Mouse (Mus musculus) kidney, postnatal 4 days (tissue): ENCODE results near the gene Isca1.
"Not testable (repeated sequence)": the region's sequence is repeated elsewhere in the genome, so short reads cannot be mapped to it uniquely, and the experiment has no call there.

ENCODE experiments used
- DNase-seq, 2 experiments: peaks; one replicate each; pipeline ENCODE4 v3.0.0; 2021; ENCODE audit warnings: mixed read lengths in 2 of 2

Gene Isca1

GRCm38 (mm10) chr13:59769296-59770163, at the start of gene Isca1:
Gene Isca1 (minus strand): TSS chr13:59769810.
- peak; percentile 99 to 100 for DNase-seq

- no peak for DNase-seq
Observed at GRCm38 (mm10) chr13:59817352-59817751, 47.7 kb upstream of the Isca1 start.

- DNase-seq = no peak
Observed at GRCm38 (mm10) chr13:59814109-59814591, 44.5 kb upstream of the Isca1 start.

GRCm38 (mm10) chr13:59811581-59811980, 42.0 kb upstream of the Isca1 start:
- DNase-seq = no peak

GRCm38 (mm10) chr13:59801000-59801399, 31.4 kb upstream of the Isca1 start:
- peak; percentile 11 to 30 for DNase-seq

- DNase-seq = no peak
Observed at GRCm38 (mm10) chr13:59800077-59800476, 30.5 kb upstream of the Isca1 start.

GRCm38 (mm10) chr13:59798306-59798705, 28.7 kb upstream of the Isca1 start:
- no peak for DNase-seq

GRCm38 (mm10) chr13:59796466-59796848, 26.8 kb upstream of the Isca1 start:
- DNase-seq = no peak

GRCm38 (mm10) chr13:59795807-59796465, 26.3 kb upstream of the Isca1 start:
- DNase-seq = no peak

GRCm38 (mm10) chr13:59794786-59795185, 25.2 kb upstream of the Isca1 start:
- DNase-seq = no peak

GRCm38 (mm10) chr13:59782145-59782544, 12.5 kb upstream of the Isca1 start, which contains the start of gene Gm49354:
Gene Gm49354 (minus strand): TSS chr13:59782245.
- no peak for DNase-seq

GRCm38 (mm10) chr13:59779744-59780264, 10.2 kb upstream of the Isca1 start:
- DNase-seq = not testable (repeated sequence)

- peak in 1 of 2 experiments; percentile 26 for DNase-seq
Observed at GRCm38 (mm10) chr13:59779213-59779612, 9.6 kb upstream of the Isca1 start.

GRCm38 (mm10) chr13:59775168-59775567, 5.6 kb upstream of the Isca1 start:
- no peak for DNase-seq

GRCm38 (mm10) chr13:59771257-59771656, 1.6 kb upstream of the Isca1 start:
- peak; percentile 77 to 85 for DNase-seq

GRCm38 (mm10) chr13:59770847-59771246, 1.2 kb upstream of the Isca1 start:
- peak in 1 of 2 experiments; percentile 25 for DNase-seq

- peak; percentile 88 to 93 for DNase-seq
Observed at GRCm38 (mm10) chr13:59770164-59770562, 553 bp upstream of the Isca1 start.

GRCm38 (mm10) chr13:59768531-59768930, 1.1 kb downstream of the Isca1 start:
- peak in 1 of 2 experiments; percentile 24 for DNase-seq

GRCm38 (mm10) chr13:59766786-59767515, 2.7 kb downstream of the Isca1 start:
- peak; percentile 83 to 87 for DNase-seq

GRCm38 (mm10) chr13:59762791-59763190, 6.8 kb downstream of the Isca1 start:
- no peak for DNase-seq

GRCm38 (mm10) chr13:59756906-59757305, 12.7 kb downstream of the Isca1 start:
- DNase-seq = peak in 1 of 2 experiments; percentile 33

- no peak for DNase-seq
Observed at GRCm38 (mm10) chr13:59750310-59750709, 19.3 kb downstream of the Isca1 start.

GRCm38 (mm10) chr13:59746711-59747110, 22.9 kb downstream of the Isca1 start, which contains the start of gene 1700014D04Rik:
Gene 1700014D04Rik (minus strand): TSS chr13:59746752.
- DNase-seq = peak in 1 of 2 experiments; percentile 29
